Mouse (Mus musculus) heart, adult 2 months (tissue): ENCODE measurements around the gene Mphosph9. TPM values are rescaled to one million over a fixed set of nuclear protein-coding genes. Genes with fewer than 3 reads are reported as not detected.
"Not testable (repeated sequence)": the region's sequence is repeated elsewhere in the genome, so short reads cannot be mapped to it uniquely, and the experiment has no call there.

Experiments used
- DNase-seq, 2 experiments: peaks; one replicate each; pipeline ENCODE4 v3.0.0; 2021
- H3K27ac ChIP-seq: fragments of 200-600 bp; 2 replicates; pipeline ENCODE4 v1.8.1; 2022
- H3K27me3 ChIP-seq: fragments of 200-500 bp; 2 replicates; pipeline ENCODE4 v1.6.1; 2012; ENCODE audit warnings: mild to moderate bottlenecking, low read length, inconsistent platforms, mixed read lengths; ENCODE audit not compliant: control insufficient read depth, insufficient read depth
- H3K36me3 ChIP-seq: fragments of 200-500 bp; 2 replicates; pipeline ENCODE4 v1.6.1; 2012; ENCODE audit warnings: low read length, inconsistent platforms; ENCODE audit not compliant: control insufficient read depth, insufficient read depth
- H3K4me1 ChIP-seq: fragments of 200-500 bp; 2 replicates; pipeline ENCODE4 v1.6.1; 2011; ENCODE audit warnings: low read length; ENCODE audit not compliant: control insufficient read depth, insufficient read depth
- H3K4me3 ChIP-seq: fragments of 200-600 bp; 2 replicates; pipeline ENCODE4 v1.8.1; 2022
- H3K79me2 ChIP-seq: fragments of 200-500 bp; replicated peaks from 2 replicates; pipeline ENCODE4 v1.6.1; 2012; ENCODE audit warnings: mild to moderate bottlenecking, inconsistent platforms, low read length, moderate library complexity, mixed read lengths; ENCODE audit not compliant: control insufficient read depth, insufficient read depth
- H3K9ac ChIP-seq: fragments of 200-500 bp; 2 replicates; pipeline ENCODE4 v1.6.1; 2012; ENCODE audit warnings: low read depth, mild to moderate bottlenecking, control low read depth, inconsistent platforms, low read length, mixed read lengths
- CTCF ChIP-seq: fragments of 200-600 bp; IDR thresholded peaks from 2 replicates; pipeline ENCODE4 v1.8.1; 2022; ENCODE audit warnings: antibody characterized with exemption, mild to moderate bottlenecking, moderate library complexity
- EP300 ChIP-seq: fragments of 200-500 bp; IDR thresholded peaks from 2 replicates; pipeline ENCODE4 v1.6.1; 2011; ENCODE audit warnings: low read depth, low read length, control low read depth; ENCODE audit not compliant: insufficient read depth
- POLR2A ChIP-seq: fragments of 200-500 bp; IDR thresholded peaks from 2 replicates; pipeline ENCODE4 v1.6.1; 2011; ENCODE audit warnings: mild to moderate bottlenecking, low read depth, low read length, control low read depth; ENCODE audit not compliant: insufficient read depth
- WGBS: fragments of 180-500 bp; shearing (Covaris S2); methylation state at CpG from one replicate; pipeline ENCODE4 v1.1.7; 2018; 5-methylcytosine and 5-hydroxymethylcytosine counted together
- intact Hi-C: fragments of 180-260 bp; cut with DNase I; formaldehyde crosslinking; loops from one replicate; pipeline ENCODE4 v1.15.1; 2025
- polyA plus RNA-seq: library from polyadenylated mRNA; depleted of rRNA; stranded (reverse); fragments of >200 nt; gene quantifications from 2 replicates; pipeline ENCODE4 v1.2.3, GENCODE M21; 2012
- total RNA-seq, 2 experiments: library from RNA; stranded (reverse); gene quantifications; 2 replicates each; pipeline ENCODE4 v1.2.3; 2021

Gene Mphosph9
- total and polyA plus RNA-seq, 3 experiments = 2.8 to 5.4 (median 4.4) TPM

- TF ChIP-seq EP300 (0 out of 2 replicates have a peak, but pooled peaks have one; percentile 26), CTCF (no peak)
- no peak overlapping the region for H3K4me3 ChIP-seq
- intact Hi-C loops = no loop called here
- H3K4me1 ChIP-seq = peaks cover 12% of the 10 kb centered on the region
- peak overlapping the region; percentile 20; the same call in 1 of the 2 replicates for H3K9ac ChIP-seq
- DNase-seq = peak; percentile 58 to 80
- no peaks in the 10 kb centered on the region for H3K36me3 ChIP-seq
- H3K27me3 ChIP-seq = no peaks in the 10 kb centered on the region
- peak overlapping the region; percentile 79; the same call in 1 of the 2 replicates for H3K27ac ChIP-seq
- WGBS = 26% methylated on average over 7 of the region's 7 CpGs
- no peaks in the 10 kb centered on the region; the same call in 1 of the 2 replicates for H3K79me2 ChIP-seq
Measured at GRCm38 (mm10) chr5:124351111-124351560, 23.4 kb upstream of the Mphosph9 start.

- Histone ChIP-seq H3K4me1 (peaks cover 12% of the 10 kb centered on the region), H3K27ac (no peak overlapping the region), H3K9ac (no peak overlapping the region), H3K4me3 (no peak overlapping the region), H3K79me2 (no peaks in the 10 kb centered on the region; the same call in 1 of the 2 replicates), H3K36me3 (no peaks in the 10 kb centered on the region), H3K27me3 (no peaks in the 10 kb centered on the region)
- intact Hi-C loops = no loop called here
- TF ChIP-seq POLR2A = no peak
- TF ChIP-seq CTCF = no peak
- TF ChIP-seq EP300 = no peak
- DNase-seq = no peak
- 76% methylated on average over 2 of the region's 2 CpGs for WGBS
Measured at GRCm38 (mm10) chr5:124350350-124350749, 22.6 kb upstream of the Mphosph9 start.

- WGBS = 85% methylated on average over 17 of the region's 17 CpGs
- no peaks in the 10 kb centered on the region; the same call in 1 of the 2 replicates for H3K79me2 ChIP-seq
- no peak overlapping the region for H3K4me3 ChIP-seq
- peak; percentile 40 to 53 for DNase-seq
- intact Hi-C loops = no loop called here
- H3K4me1 ChIP-seq = peaks cover 12% of the 10 kb centered on the region
- TF ChIP-seq POLR2A = no peak
- TF ChIP-seq EP300 = no peak
- TF ChIP-seq CTCF = no peak
- H3K36me3 ChIP-seq = no peaks in the 10 kb centered on the region
- no peaks in the 10 kb centered on the region for H3K27me3 ChIP-seq
- no peak overlapping the region for H3K9ac ChIP-seq
- H3K27ac ChIP-seq = no peak overlapping the region
Measured at GRCm38 (mm10) chr5:124349196-124349595, 21.4 kb upstream of the Mphosph9 start.

GRCm38 (mm10) chr5:124342897-124343296, 15.1 kb upstream of the Mphosph9 start:
- no peaks in the 10 kb centered on the region for H3K4me1 ChIP-seq
- intact Hi-C loops = no loop called here
- no peaks in the 10 kb centered on the region for H3K27me3 ChIP-seq
- no peak overlapping the region for H3K27ac ChIP-seq
- H3K4me3 ChIP-seq = no peak overlapping the region
- no peaks in the 10 kb centered on the region for H3K79me2 ChIP-seq
- whole genome bisulfite sequencing = 63% methylated on average over 8 of the region's 8 CpGs
- H3K9ac ChIP-seq = no peak overlapping the region
- no peaks in the 10 kb centered on the region for H3K36me3 ChIP-seq
- TF ChIP-seq EP300 (no peak), POLR2A (no peak), CTCF (no peak)
- DNase-seq = no peak

- H3K36me3 ChIP-seq, H3K4me3 ChIP-seq, DNase-seq, intact Hi-C loops, H3K27ac ChIP-seq, H3K4me1 ChIP-seq, H3K9ac ChIP-seq, H3K79me2 ChIP-seq, H3K27me3 ChIP-seq: not testable (repeated sequence)
- TF ChIP-seq CTCF = peak; percentile 17; the same call in 1 of the 2 replicates
- WGBS = 63% methylated on average over 6 of the region's 6 CpGs
Measured at GRCm38 (mm10) chr5:124341753-124342339, 14.1 kb upstream of the Mphosph9 start.

- no peaks in the 10 kb centered on the region for H3K27me3 ChIP-seq
- no peak overlapping the region for H3K9ac ChIP-seq
- DNase-seq = no peak
- H3K79me2 ChIP-seq = no peaks in the 10 kb centered on the region
- peaks cover 3% of the 10 kb centered on the region for H3K36me3 ChIP-seq
- H3K4me1 ChIP-seq = peaks cover 6% of the 10 kb centered on the region
- H3K4me3 ChIP-seq = no peak overlapping the region
- 91% methylated on average over 8 of the region's 8 CpGs for WGBS
- H3K27ac ChIP-seq = no peak overlapping the region
- intact Hi-C loops = no loop called here
- TF ChIP-seq POLR2A = no peak
- no peak for TF ChIP-seq EP300
- TF ChIP-seq CTCF = no peak
Measured at GRCm38 (mm10) chr5:124338791-124339190, 11.0 kb upstream of the Mphosph9 start.
